Mouse (Mus musculus) neural tube, embryonic 13.5 days (tissue): Measurements from ENCODE around the gene Pdxp. TPM values are rescaled to one million over a fixed set of nuclear protein-coding genes. Genes with fewer than 3 reads are reported as not detected.
A peak's percentile ranks its signal among the peaks of the same experiment; 100 is the strongest.

Experiments used
- ATAC-seq: fragments of 200-750 bp; cut with Nextera tagmentation; 2 replicates; pipeline ENCODE4 v1.8.0; 2017; ENCODE audit warnings: low read depth, mild to moderate bottlenecking, moderate TSS enrichment, moderate library complexity
- H3K27ac ChIP-seq: fragments of 300-500 bp; sonication (generic); replicated peaks from 2 replicates; pipeline ENCODE4 v1.5.1; 2015; ENCODE audit warnings: moderate library complexity, mild to moderate bottlenecking, inconsistent platforms
- H3K27me3 ChIP-seq: fragments of 300-500 bp; sonication (generic); 2 replicates; pipeline ENCODE4 v1.6.1; 2015; ENCODE audit warnings: mild to moderate bottlenecking, inconsistent platforms
- H3K36me3 ChIP-seq: fragments of 300-500 bp; sonication (generic); 2 replicates; pipeline ENCODE4 v1.6.1; 2015; ENCODE audit warnings: mild to moderate bottlenecking, inconsistent platforms
- H3K4me1 ChIP-seq: fragments of 300-500 bp; sonication (generic); replicated peaks from 2 replicates; pipeline ENCODE4 v1.6.1; 2015; ENCODE audit warnings: inconsistent platforms
- H3K4me2 ChIP-seq: fragments of 300-500 bp; sonication (generic); 2 replicates; pipeline ENCODE4 v1.6.1; 2015; ENCODE audit warnings: inconsistent platforms, mild to moderate bottlenecking, moderate library complexity
- H3K4me3 ChIP-seq: fragments of 300-500 bp; sonication (generic); 2 replicates; pipeline ENCODE4 v1.5.1; 2015; ENCODE audit warnings: mild to moderate bottlenecking, inconsistent platforms
- H3K9ac ChIP-seq: fragments of 300-500 bp; sonication (generic); 2 replicates; pipeline ENCODE4 v1.6.1; 2015; ENCODE audit warnings: moderate library complexity, mild to moderate bottlenecking, inconsistent platforms
- H3K9me3 ChIP-seq: fragments of 300-500 bp; sonication (generic); 2 replicates; pipeline ENCODE4 v1.6.1; 2016; ENCODE audit warnings: inconsistent platforms
- WGBS: fragments of 180-500 bp; shearing (Covaris S2); methylation state at CpG from one replicate; pipeline ENCODE4 v1.1.7; 2015; 5-methylcytosine and 5-hydroxymethylcytosine counted together
- polyA plus RNA-seq: library from polyadenylated mRNA; unstranded; fragments of >200 nt; fragmentation: Nextera tagmentation; extraction: Ambion mirVana; gene quantifications from 2 replicates; pipeline ENCODE4 v1.2.1, GENCODE M21; 2015

Gene Pdxp
- polyA plus RNA-seq, 1 experiment from 2014 or later, result 53.6 TPM

GRCm38 (mm10) chr15:78900585-78901421 lies 12.9 kb upstream of the Pdxp start:
- no peaks in the 10 kb centered on the region for H3K9me3 ChIP-seq
- H3K36me3 ChIP-seq, result no peaks in the 10 kb centered on the region
- peak overlapping the region; percentile 51 for H3K4me3 ChIP-seq
- no peak overlapping the region for H3K27ac ChIP-seq
- peaks cover 35% of the 10 kb centered on the region for H3K27me3 ChIP-seq
- H3K4me2 ChIP-seq, result peak overlapping the region; percentile 90
- 22% methylated on average over 18 of the region's 18 CpGs for WGBS
- H3K9ac ChIP-seq, result peak overlapping the region; percentile 73
- peaks cover 30% of the 10 kb centered on the region for H3K4me1 ChIP-seq
- no peak for ATAC-seq

GRCm38 (mm10) chr15:78901422-78901789 lies 12.3 kb upstream of the Pdxp start:
- Histone ChIP-seq H3K4me1 (peaks cover 25% of the 10 kb centered on the region), H3K9ac (no peak overlapping the region), H3K9me3 (no peaks in the 10 kb centered on the region), H3K4me2 (peak overlapping the region; percentile 90; the same call in 1 of the 2 replicates), H3K27ac (no peak overlapping the region), H3K27me3 (peaks cover 35% of the 10 kb centered on the region), H3K36me3 (no peaks in the 10 kb centered on the region), H3K4me3 (0 out of 2 replicates have a peak overlapping the region, but pooled peaks have one; percentile 51)
- no peak for ATAC-seq
- WGBS, result 33% methylated on average over 8 of the region's 8 CpGs

- H3K4me2 ChIP-seq, result no peak overlapping the region
- 15% methylated on average over 2 of the region's 2 CpGs for WGBS
- H3K36me3 ChIP-seq, result no peaks in the 10 kb centered on the region
- no peaks in the 10 kb centered on the region for H3K9me3 ChIP-seq
- ATAC-seq, result no peak
- peaks cover 25% of the 10 kb centered on the region for H3K4me1 ChIP-seq
- H3K4me3 ChIP-seq, result no peak overlapping the region
- H3K9ac ChIP-seq, result no peak overlapping the region
- peaks cover 35% of the 10 kb centered on the region for H3K27me3 ChIP-seq
- H3K27ac ChIP-seq, result no peak overlapping the region
Measured at GRCm38 (mm10) chr15:78903243-78903642, 10.5 kb upstream of the Pdxp start.

DNA sequence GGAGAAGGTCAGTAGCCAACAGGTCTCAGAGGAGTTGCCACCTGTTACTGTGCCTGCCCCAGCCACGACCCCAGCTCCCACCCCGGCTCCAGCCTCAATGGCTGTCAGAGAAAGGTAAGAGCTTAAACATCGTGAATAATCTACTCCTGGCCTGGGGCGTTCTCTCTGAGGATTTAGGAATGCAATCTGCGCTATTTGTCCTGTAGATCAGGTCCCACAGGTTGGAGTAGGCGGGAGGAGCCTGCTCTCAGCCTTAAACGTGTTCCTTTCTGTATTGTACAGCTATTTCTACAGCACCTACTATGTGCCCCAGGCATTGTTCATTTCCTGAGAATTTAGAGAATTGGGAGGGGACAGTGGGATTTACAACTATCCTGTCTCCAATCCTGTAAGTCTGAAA lies 5.3 kb upstream of the Pdxp start:
- no peak overlapping the region for H3K9ac ChIP-seq
- no peaks in the 10 kb centered on the region for H3K27me3 ChIP-seq
- no peak overlapping the region for H3K4me3 ChIP-seq
- WGBS, result 83% methylated on average over 7 of the region's 7 CpGs
- H3K4me2 ChIP-seq, result no peak overlapping the region
- peaks cover 5% of the 10 kb centered on the region; the same call in 1 of the 2 replicates for H3K4me1 ChIP-seq
- no peak overlapping the region for H3K27ac ChIP-seq
- H3K9me3 ChIP-seq, result no peaks in the 10 kb centered on the region
- H3K36me3 ChIP-seq, result no peaks in the 10 kb centered on the region
- ATAC-seq, result no peak

DNA sequence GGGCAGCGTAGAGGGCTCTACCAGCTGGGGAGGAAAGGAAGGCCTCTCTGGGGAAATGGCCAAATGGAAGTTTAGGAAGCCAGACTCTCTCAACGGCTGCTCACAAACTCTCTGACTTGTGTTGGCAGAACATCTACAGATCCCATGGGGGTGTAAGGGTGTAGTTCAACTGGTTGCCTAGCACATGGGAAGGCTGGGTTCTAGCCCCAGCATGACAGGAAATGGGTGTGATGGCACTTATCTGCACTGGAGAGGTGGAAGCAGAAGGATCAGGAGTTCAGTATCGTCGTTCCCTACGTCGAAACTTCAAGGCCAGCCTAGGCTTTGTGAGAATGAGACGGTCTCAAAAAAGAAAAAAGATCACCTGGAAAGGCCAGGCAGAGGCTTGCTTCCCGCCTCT lies 4.7 kb upstream of the Pdxp start:
- Histone ChIP-seq H3K4me3 (no peak overlapping the region), H3K9me3 (no peaks in the 10 kb centered on the region), H3K4me2 (no peak overlapping the region), H3K36me3 (no peaks in the 10 kb centered on the region), H3K27me3 (no peaks in the 10 kb centered on the region), H3K27ac (no peak overlapping the region), H3K9ac (no peak overlapping the region), H3K4me1 (peaks cover 5% of the 10 kb centered on the region; the same call in 1 of the 2 replicates)
- no peak for ATAC-seq
- 88% methylated on average over 8 of the region's 8 CpGs for WGBS

- Histone ChIP-seq H3K4me3 (no peak overlapping the region), H3K9ac (no peak overlapping the region), H3K27me3 (no peaks in the 10 kb centered on the region), H3K4me2 (no peak overlapping the region), H3K36me3 (no peaks in the 10 kb centered on the region), H3K27ac (no peak overlapping the region), H3K9me3 (no peaks in the 10 kb centered on the region), H3K4me1 (peaks cover 30% of the 10 kb centered on the region)
- 34% methylated on average over 9 of the region's 9 CpGs for WGBS
- ATAC-seq, result no peak
Measured at GRCm38 (mm10) chr15:78912040-78912439, 1.7 kb upstream of the Pdxp start.

DNA sequence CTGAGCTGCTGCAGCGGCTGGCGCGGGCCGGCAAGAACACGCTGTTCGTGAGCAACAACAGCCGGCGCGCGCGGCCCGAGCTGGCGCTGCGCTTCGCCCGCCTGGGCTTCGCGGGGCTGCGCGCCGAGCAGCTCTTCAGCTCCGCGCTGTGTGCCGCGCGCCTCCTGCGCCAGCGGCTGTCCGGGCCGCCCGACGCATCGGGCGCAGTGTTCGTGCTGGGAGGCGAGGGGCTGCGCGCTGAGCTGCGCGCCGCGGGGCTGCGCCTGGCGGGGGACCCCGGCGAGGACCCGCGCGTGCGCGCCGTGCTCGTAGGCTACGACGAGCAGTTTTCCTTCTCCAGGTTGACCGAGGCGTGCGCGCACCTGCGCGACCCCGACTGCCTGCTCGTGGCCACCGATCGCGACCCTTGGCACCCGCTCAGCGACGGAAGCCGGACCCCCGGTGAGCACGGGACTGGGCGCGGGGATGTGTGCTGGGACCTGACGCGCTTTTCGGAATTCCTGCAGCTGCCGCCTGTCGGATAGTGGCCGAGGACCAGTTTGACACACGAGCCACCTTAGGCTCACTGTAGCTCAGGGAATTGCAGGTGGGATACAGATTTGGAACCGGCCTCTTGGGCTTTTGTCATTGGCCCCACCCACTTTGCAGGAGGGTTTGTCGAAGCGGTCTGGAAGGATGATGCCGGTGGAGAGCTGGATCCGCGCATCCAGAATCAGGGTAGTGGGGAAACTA lies 538 bp downstream of the Pdxp start:
- Histone ChIP-seq H3K9me3 (no peaks in the 10 kb centered on the region), H3K36me3 (peaks cover 10% of the 10 kb centered on the region), H3K4me3 (peak overlapping the region; percentile 72), H3K27ac (peak overlapping the region; percentile 96), H3K9ac (peak overlapping the region; percentile 89), H3K27me3 (no peaks in the 10 kb centered on the region), H3K4me1 (peaks cover 41% of the 10 kb centered on the region), H3K4me2 (peak overlapping the region; percentile 77)
- peak; percentile 76 for ATAC-seq
- under 1% methylated on average over 87 of the region's 87 CpGs for WGBS

GRCm38 (mm10) chr15:78914823-78915659 lies 1.3 kb downstream of the Pdxp start:
- H3K4me3 ChIP-seq, result peak overlapping the region; percentile 72
- H3K27ac ChIP-seq, result peak overlapping the region; percentile 96
- H3K4me2 ChIP-seq, result peak overlapping the region; percentile 77
- 43% methylated on average over 8 of the region's 8 CpGs for WGBS
- H3K9me3 ChIP-seq, result no peaks in the 10 kb centered on the region
- no peaks in the 10 kb centered on the region for H3K27me3 ChIP-seq
- H3K4me1 ChIP-seq, result peaks cover 41% of the 10 kb centered on the region
- no peak for ATAC-seq
- peaks cover 17% of the 10 kb centered on the region for H3K36me3 ChIP-seq
- H3K9ac ChIP-seq, result peak overlapping the region; percentile 89

DNA sequence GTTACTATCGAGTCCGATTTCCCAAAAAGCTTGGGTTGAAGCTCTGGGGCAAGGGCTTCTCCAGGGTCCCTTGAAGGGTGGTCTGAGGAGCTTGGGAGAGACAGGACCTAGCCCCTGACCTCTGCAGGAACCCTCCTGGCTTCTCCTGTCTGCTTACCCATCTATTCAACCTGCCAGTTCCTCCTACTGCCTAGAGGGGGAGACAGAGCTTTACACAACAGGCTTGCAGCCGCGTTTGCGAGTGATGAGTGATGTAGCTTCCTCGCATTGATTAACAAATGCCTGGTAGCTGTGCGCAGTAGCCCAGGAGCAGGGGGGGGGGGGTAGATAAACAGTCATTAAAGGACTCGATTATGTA lies 1.9 kb downstream of the Pdxp start:
- H3K9me3 ChIP-seq, result no peaks in the 10 kb centered on the region
- peaks cover 41% of the 10 kb centered on the region for H3K4me1 ChIP-seq
- peak overlapping the region; percentile 77 for H3K4me2 ChIP-seq
- peak overlapping the region; percentile 72 for H3K4me3 ChIP-seq
- peak overlapping the region; percentile 89 for H3K9ac ChIP-seq
- peaks cover 17% of the 10 kb centered on the region for H3K36me3 ChIP-seq
- no peaks in the 10 kb centered on the region for H3K27me3 ChIP-seq
- WGBS, result 5% methylated on average over 8 of the region's 8 CpGs
- peak; percentile 10; the same call in 1 of the 2 replicates for ATAC-seq
- H3K27ac ChIP-seq, result peak overlapping the region; percentile 81

- H3K4me1 ChIP-seq, result peaks cover 41% of the 10 kb centered on the region
- H3K4me3 ChIP-seq, result peak overlapping the region; percentile 72
- peak overlapping the region; percentile 89 for H3K9ac ChIP-seq
- 34% methylated on average over 12 of the region's 12 CpGs for WGBS
- peak overlapping the region; percentile 77 for H3K4me2 ChIP-seq
- no peaks in the 10 kb centered on the region for H3K27me3 ChIP-seq
- peaks cover 17% of the 10 kb centered on the region for H3K36me3 ChIP-seq
- peak; percentile 1; the same call in 1 of the 2 replicates for ATAC-seq
- H3K27ac ChIP-seq, result peak overlapping the region; percentile 81
- no peaks in the 10 kb centered on the region for H3K9me3 ChIP-seq
Measured at GRCm38 (mm10) chr15:78916052-78916826, 2.5 kb downstream of the Pdxp start.

DNA sequence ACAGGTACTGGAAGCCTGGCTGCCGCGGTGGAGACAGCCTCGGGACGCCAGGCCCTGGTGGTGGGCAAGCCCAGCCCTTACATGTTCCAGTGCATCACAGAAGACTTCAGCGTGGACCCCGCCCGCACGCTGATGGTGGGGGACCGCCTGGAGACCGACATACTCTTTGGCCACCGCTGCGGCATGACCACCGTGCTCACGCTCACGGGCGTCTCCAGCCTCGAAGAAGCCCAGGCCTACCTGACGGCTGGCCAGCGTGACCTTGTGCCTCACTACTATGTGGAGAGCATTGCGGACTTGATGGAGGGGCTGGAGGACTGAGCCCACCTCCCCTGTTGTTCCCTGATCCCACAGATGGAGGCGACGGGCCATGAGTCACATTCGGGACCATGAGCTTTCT lies 4.4 kb downstream of the Pdxp start:
- H3K4me2 ChIP-seq, result no peak overlapping the region
- H3K36me3 ChIP-seq, result peaks cover 17% of the 10 kb centered on the region
- no peak overlapping the region for H3K27ac ChIP-seq
- ATAC-seq, result no peak
- H3K27me3 ChIP-seq, result no peaks in the 10 kb centered on the region
- 92% methylated on average over 23 of the region's 23 CpGs for WGBS
- no peak overlapping the region for H3K9ac ChIP-seq
- no peak overlapping the region for H3K4me3 ChIP-seq
- H3K4me1 ChIP-seq, result peaks cover 39% of the 10 kb centered on the region
- H3K9me3 ChIP-seq, result no peaks in the 10 kb centered on the region
